Mouse (Mus musculus): ENCODE data around the gene Atp6v1f. TPM values are rescaled to one million over a fixed set of nuclear protein-coding genes. Genes with fewer than 3 reads are reported as not detected.

The Atp6v1f gene
- polyA plus RNA-seq, 2 experiments, result 111 to 139 TPM

DNA sequence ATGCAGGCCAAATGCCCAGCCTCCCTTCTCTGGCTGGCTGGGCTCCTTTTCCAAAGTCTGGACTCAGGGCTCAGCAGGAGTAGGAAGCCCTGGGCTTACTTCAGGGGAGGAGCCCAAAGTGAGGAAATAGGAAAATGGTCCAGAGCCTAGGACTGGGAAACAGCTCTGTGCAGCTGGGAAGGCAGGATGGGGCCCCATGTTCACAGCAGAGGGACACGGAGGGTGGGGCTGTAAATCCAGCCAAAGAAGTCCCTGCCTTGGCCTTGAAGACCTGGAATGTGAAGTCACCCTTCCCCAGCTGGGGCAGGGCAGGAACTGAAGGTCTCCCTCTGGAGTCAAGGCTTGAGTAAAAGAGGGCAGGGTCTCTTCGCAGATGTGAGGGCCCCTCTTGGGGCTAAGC, 41.6 kb downstream of the Atp6v1f start:
- TF ChIP-seq EP300 (IDR thresholded peaks at IDR 0.05; ENCODE audit: low read depth) (no peak), CTCF (IDR thresholded peaks at IDR 0.05; ENCODE audit: low read depth) (no peak)
- no peak overlapping the region for H3K4me3 ChIP-seq (ENCODE audit: insufficient read depth in 1 of 2, low read depth in 2 of 2, low read length in 2 of 2)
- no peak for ATAC-seq (ENCODE audit: insufficient read depth)
- no peaks in the 10 kb centered on the region for H3K9me3 ChIP-seq (ENCODE audit: control insufficient read depth, low read length)
- no peak overlapping the region for H3K27ac ChIP-seq
- peaks cover 29% of the 10 kb centered on the region for H3K27me3 ChIP-seq (ENCODE audit: control insufficient read depth, insufficient read depth, low read length)
- DNase-seq (ENCODE audit: low read depth in 3 of 3, low spot score in 3 of 3), result no peak
- WGBS (ENCODE audit: insufficient replicate concordance), result 53% methylated on average over 2 of the region's 2 CpGs
- H3K9ac ChIP-seq (replicated peaks), result no peak overlapping the region
- H3K36me3 ChIP-seq (replicated peaks; ENCODE audit: control insufficient read depth, insufficient read depth, low read depth), result no peaks in the 10 kb centered on the region
- H3K4me2 ChIP-seq (ENCODE audit: low read depth), result no peak overlapping the region
- H3K4me1 ChIP-seq (replicated peaks; ENCODE audit: control insufficient read depth in 2 of 2, insufficient read depth in 2 of 2, low read length in 1 of 2), result peaks cover 0 to 4% of the 10 kb centered on the region in 2 experiments; a peak in 2 of 4 replicates

DNA sequence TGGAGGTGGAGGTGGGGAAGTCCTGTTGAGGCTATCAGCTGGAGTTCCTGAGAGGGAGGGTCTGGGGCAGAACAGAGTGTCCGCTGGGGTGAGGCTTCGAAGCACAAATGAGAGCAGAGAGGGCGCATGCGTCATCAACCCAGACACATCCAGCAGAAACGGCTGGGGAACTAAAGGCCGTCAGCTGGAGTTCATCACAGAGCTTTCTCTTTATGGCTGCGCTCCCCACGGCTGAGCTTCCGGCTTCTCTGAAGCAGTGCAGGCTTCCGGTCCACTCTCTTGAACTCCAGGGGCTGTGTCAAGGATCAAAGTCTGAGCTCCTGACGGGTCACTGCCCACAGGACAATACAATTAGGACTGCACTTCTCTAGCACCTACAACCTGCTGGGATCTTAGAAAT, 45.8 kb downstream of the Atp6v1f start:
- no peak for TF ChIP-seq EP300 (IDR thresholded peaks at IDR 0.05; ENCODE audit: low read depth)
- WGBS (ENCODE audit: insufficient replicate concordance), result 0% methylated on average over 11 of the region's 11 CpGs
- Histone ChIP-seq H3K4me1 (replicated peaks; ENCODE audit: control insufficient read depth in 2 of 2, insufficient read depth in 2 of 2, low read length in 1 of 2) (peaks cover 0 to 4% of the 10 kb centered on the region in 2 experiments; a peak in 2 of 4 replicates), H3K4me3 (ENCODE audit: insufficient read depth in 1 of 2, low read depth in 2 of 2, low read length in 2 of 2) (peak overlapping the region in 1 of 2 experiments; percentile 2; a peak in 1 of 4 replicates), H3K36me3 (replicated peaks; ENCODE audit: control insufficient read depth, insufficient read depth, low read depth) (no peaks in the 10 kb centered on the region), H3K27me3 (ENCODE audit: control insufficient read depth, insufficient read depth, low read length) (peaks cover 8% of the 10 kb centered on the region), H3K9ac (replicated peaks) (no peak overlapping the region), H3K4me2 (ENCODE audit: low read depth) (peak overlapping the region; percentile 46), H3K9me3 (ENCODE audit: control insufficient read depth, low read length) (no peaks in the 10 kb centered on the region), H3K27ac (no peak overlapping the region)
- DNase-seq (ENCODE audit: low read depth in 3 of 3, low spot score in 3 of 3) (peak in 1 of 3 experiments; percentile 14), ATAC-seq (ENCODE audit: insufficient read depth) (peak; percentile 60)

DNA sequence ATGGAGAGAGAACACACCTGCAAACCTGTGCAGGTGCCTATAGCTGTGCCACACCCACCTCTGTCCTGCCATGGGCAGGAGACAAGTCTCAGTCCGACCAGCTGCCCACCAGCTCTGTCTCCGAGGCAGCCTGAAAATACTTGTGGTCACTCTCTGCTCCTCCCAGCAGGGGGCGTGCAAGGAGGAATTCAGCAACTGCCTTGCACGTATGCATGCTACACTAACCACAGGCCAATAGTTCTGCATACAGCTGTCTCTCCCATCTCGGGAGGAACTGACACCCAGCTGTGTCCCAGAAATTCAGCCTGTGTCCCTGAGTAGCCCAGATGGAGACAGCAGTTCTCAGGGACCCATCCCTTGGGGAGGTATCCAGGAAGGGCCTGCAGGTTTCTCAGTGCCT, 49.6 kb downstream of the Atp6v1f start:
- Histone ChIP-seq H3K4me1 (replicated peaks; ENCODE audit: control insufficient read depth in 2 of 2, insufficient read depth in 2 of 2, low read length in 1 of 2) (peaks cover 0 to 4% of the 10 kb centered on the region in 2 experiments; a peak in 2 of 4 replicates), H3K27me3 (ENCODE audit: control insufficient read depth, insufficient read depth, low read length) (no peaks in the 10 kb centered on the region), H3K27ac (no peak overlapping the region), H3K9me3 (ENCODE audit: control insufficient read depth, low read length) (no peaks in the 10 kb centered on the region), H3K4me3 (ENCODE audit: insufficient read depth in 1 of 2, low read depth in 2 of 2, low read length in 2 of 2) (no peak overlapping the region), H3K9ac (replicated peaks) (no peak overlapping the region), H3K36me3 (replicated peaks; ENCODE audit: control insufficient read depth, insufficient read depth, low read depth) (no peaks in the 10 kb centered on the region), H3K4me2 (ENCODE audit: low read depth) (no peak overlapping the region)
- 6% methylated on average over 5 of the region's 5 CpGs for WGBS (ENCODE audit: insufficient replicate concordance)
- TF ChIP-seq CTCF (IDR thresholded peaks at IDR 0.05; ENCODE audit: low read depth) (peak; percentile 92), EP300 (IDR thresholded peaks at IDR 0.05; ENCODE audit: low read depth) (no peak)
- DNase-seq (ENCODE audit: low read depth in 3 of 3, low spot score in 3 of 3), result peak; percentile 19 to 39 (median 35)
- ATAC-seq (ENCODE audit: insufficient read depth), result no peak

Other genes with a start within 250 kb of the Atp6v1f start
- 11.4 and 15.3 TPM in 2 replicates for gene Hilpda, start 195.2 kb upstream of the Atp6v1f start, polyA plus RNA-seq (2012; rRNA removed)
- 14.4 and 14.7 TPM in 2 replicates for gene Hilpda, start 195.2 kb upstream of the Atp6v1f start, polyA plus RNA-seq (2014; fragmentation: Nextera tagmentation; extraction: Ambion mirVana)
- gene Fam71f2, start 188.1 kb upstream of the Atp6v1f start, polyA plus RNA-seq (2012; rRNA removed), result 0.17 and 0.23 TPM in 2 replicates
- gene Fam71f2, start 188.1 kb upstream of the Atp6v1f start, polyA plus RNA-seq (2014; fragmentation: Nextera tagmentation; extraction: Ambion mirVana), result not detected in 2 replicates
- not detected in 2 replicates for gene Fam71f1, start 148.6 kb upstream of the Atp6v1f start, polyA plus RNA-seq (2012; rRNA removed)
- gene Fam71f1, start 148.6 kb upstream of the Atp6v1f start, polyA plus RNA-seq (2014; fragmentation: Nextera tagmentation; extraction: Ambion mirVana), result not detected in 2 replicates
- gene Calu, start 119.6 kb upstream of the Atp6v1f start, polyA plus RNA-seq (2012; rRNA removed), result 40.1 and 49.1 TPM in 2 replicates
- gene Calu, start 119.6 kb upstream of the Atp6v1f start, polyA plus RNA-seq (2014; fragmentation: Nextera tagmentation; extraction: Ambion mirVana), result 93.5 and 97.1 TPM in 2 replicates
- not detected in 2 replicates for gene Opn1sw, start 79.2 kb upstream of the Atp6v1f start, polyA plus RNA-seq (2012; rRNA removed)
- 0.06 TPM in 1 of 2 replicates, not detected in the other for gene Opn1sw, start 79.2 kb upstream of the Atp6v1f start, polyA plus RNA-seq (2014; fragmentation: Nextera tagmentation; extraction: Ambion mirVana)
- gene Ccdc136, start 71.4 kb upstream of the Atp6v1f start, polyA plus RNA-seq (2012; rRNA removed), result 0.17 and 0.37 TPM in 2 replicates
- gene Ccdc136, start 71.4 kb upstream of the Atp6v1f start, polyA plus RNA-seq (2014; fragmentation: Nextera tagmentation; extraction: Ambion mirVana), result 0.09 and 0.27 TPM in 2 replicates
- 0.23 and 0.30 TPM in 2 replicates for gene Flnc, start 34.5 kb upstream of the Atp6v1f start, polyA plus RNA-seq (2012; rRNA removed)
- 0.14 and 0.33 TPM in 2 replicates for gene Flnc, start 34.5 kb upstream of the Atp6v1f start, polyA plus RNA-seq (2014; fragmentation: Nextera tagmentation; extraction: Ambion mirVana)
- gene Atp6v1fnb, start 3.7 kb downstream of the Atp6v1f start, polyA plus RNA-seq (2012; rRNA removed), result 0.11 TPM in 1 of 2 replicates, not detected in the other
- gene Atp6v1fnb, start 3.7 kb downstream of the Atp6v1f start, polyA plus RNA-seq (2014; fragmentation: Nextera tagmentation; extraction: Ambion mirVana), result not detected in 2 replicates
- gene Kcp, start 40.2 kb downstream of the Atp6v1f start, polyA plus RNA-seq (2012; rRNA removed), result 2.0 and 2.6 TPM in 2 replicates
- 0.67 and 1.2 TPM in 2 replicates for gene Kcp, start 40.2 kb downstream of the Atp6v1f start, polyA plus RNA-seq (2014; fragmentation: Nextera tagmentation; extraction: Ambion mirVana)
- gene Irf5, start 58.9 kb downstream of the Atp6v1f start, polyA plus RNA-seq (2012; rRNA removed), result 5.7 and 6.4 TPM in 2 replicates
- gene Irf5, start 58.9 kb downstream of the Atp6v1f start, polyA plus RNA-seq (2014; fragmentation: Nextera tagmentation; extraction: Ambion mirVana), result 5.5 and 6.8 TPM in 2 replicates
- 20.6 and 27.8 TPM in 2 replicates for gene Tnpo3, start 142.2 kb downstream of the Atp6v1f start, polyA plus RNA-seq (2012; rRNA removed)
- gene Tnpo3, start 142.2 kb downstream of the Atp6v1f start, polyA plus RNA-seq (2014; fragmentation: Nextera tagmentation; extraction: Ambion mirVana), result 30.5 and 36.4 TPM in 2 replicates
- gene Tspan33, start 226.5 kb downstream of the Atp6v1f start, polyA plus RNA-seq (2012; rRNA removed), result 97.2 and 108 TPM in 2 replicates
- 76.1 and 96.6 TPM in 2 replicates for gene Tspan33, start 226.5 kb downstream of the Atp6v1f start, polyA plus RNA-seq (2014; fragmentation: Nextera tagmentation; extraction: Ambion mirVana)